Mouse (Mus musculus): ENCODE measurements around the gene Tbc1d10a.
A peak's percentile ranks its signal among the peaks of the same experiment; 100 is the strongest.

Tbc1d10a gene

DNA sequence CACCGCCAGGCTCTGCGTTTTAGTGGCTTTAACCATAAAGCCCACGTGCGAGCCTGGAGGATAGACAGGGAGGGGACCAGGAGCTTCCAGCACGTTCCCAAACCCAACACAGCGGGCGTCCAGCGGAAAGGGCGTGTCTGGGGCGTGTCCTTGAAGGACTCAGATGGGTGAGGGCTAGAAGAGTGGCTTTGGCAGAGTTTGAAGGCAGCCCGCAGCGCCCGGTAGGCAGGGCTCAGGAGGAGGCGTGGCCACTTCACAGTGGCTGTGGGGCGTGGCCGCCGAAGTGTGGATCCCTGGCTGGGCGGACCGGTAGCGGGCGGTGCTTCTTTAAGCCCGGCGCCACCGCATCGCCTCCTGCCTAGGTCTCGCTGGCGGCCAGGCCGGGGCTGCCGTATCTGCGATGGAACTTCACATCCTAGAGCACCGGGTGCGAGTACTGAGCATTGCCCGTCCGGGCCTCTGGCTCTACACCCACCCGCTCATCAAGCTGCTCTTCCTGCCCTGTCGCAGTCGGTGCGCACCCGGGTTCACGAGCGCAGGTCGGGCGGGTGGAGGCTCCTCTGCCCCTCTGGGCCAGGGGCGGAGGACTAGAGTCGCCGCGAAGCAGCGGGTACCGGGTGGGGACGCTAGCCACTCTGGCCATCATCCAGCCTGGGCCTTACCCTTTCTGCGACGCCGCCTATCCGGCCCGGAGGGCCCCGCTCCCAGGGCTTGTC is 31.5 kb downstream of the Tbc1d10a start, which contains the start of gene Castor1:
TSS of gene Castor1 (plus strand) at position 312 of the 716 bp plus-strand sequence.
- DNase-seq, result peak; percentile 41

DNA sequence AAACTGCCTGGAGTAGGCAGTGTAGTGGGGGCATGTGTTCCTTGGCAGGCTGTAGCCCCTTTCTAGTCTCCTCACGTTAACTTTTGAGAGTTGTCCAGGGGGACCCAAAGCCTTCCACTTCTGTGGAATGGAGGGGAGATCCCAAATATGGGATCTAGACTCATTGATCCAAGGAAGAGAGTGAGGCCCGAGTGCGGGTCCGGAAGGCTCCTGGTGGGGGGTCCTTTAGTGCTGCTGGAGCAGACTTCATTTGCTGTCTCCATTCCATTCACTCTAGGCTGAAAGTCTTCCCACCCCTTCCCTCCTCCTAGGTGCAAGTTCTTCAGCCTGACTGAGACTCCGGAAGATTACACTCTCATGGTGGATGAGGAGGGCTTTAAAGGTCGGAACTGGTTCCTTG is 32.0 kb downstream of the Tbc1d10a start:
- DNase-seq, result no peak

DNA sequence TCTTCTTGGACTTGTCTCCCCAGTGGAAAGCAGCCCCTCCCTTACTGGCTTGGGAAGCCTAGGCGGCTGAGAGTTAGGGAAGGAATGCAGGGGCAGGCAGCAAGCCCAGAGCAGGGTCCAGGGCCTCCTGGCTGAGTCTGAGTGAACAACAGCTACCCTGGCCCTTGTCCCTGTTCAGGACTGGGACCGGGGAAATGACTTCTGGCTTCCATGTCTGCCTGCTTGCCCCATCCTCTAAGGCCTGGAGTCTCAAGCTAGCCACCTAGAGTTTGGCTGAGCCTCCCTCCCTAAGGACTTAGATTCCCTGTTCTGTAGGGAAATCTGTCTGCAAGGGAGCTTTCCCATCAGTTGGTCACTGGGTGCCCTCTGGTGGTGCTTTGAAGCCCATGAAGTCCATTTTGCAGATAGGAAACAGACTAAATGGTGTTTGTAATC is 32.7 kb downstream of the Tbc1d10a start:
- DNase-seq, result peak; percentile 68 to 70

GRCm38 (mm10) chr11:4219908-4220307 is 33.3 kb downstream of the Tbc1d10a start:
- no peak for DNase-seq

GRCm38 (mm10) chr11:4220443-4221400 is 34.1 kb downstream of the Tbc1d10a start:
- peak; percentile 77 to 85 for DNase-seq

DNA sequence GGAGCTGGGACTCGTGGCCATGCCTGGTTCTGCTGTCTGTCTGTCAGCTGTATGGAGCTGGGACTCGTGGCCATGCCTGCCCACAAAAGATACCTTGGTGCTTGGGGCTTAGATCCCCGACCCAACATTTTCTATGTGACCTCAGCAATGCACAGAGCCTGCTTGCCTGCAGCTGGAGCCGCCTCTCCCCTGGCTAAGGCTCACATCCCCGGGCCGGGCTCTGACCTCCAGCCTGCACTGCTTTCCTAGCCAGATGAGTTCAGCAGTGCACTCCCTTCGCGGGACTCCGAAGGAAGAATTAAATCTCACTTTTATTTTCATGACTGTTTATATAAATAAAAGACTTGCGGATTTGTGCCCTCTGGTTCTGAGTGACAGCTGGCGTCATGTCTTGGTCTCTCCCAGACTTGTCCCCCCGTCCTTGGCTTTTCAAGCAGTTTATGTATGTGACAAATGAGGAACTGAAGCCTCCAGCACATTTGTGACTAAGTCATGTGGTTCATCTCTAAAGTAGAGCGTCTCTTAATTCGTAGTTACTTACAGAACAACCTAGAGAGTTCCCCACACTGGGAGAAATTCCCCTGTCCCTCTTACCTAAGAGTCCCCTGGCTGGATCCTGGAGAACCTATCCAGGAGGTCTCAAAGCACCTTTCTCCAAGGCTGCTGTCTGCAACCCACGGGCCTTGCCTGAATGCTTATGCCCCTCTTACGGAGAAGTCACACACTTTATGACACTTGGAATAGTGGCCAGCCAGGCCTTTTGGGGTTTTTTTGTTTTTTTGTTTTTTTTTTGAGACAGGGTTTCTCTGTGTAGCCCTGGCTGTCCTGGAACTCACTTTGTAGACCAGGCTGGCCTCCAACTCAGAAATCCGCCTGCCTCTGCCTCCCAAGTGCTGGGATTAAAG is 35.7 kb downstream of the Tbc1d10a start:
- no peak for DNase-seq

- DNase-seq, result no peak
Measured at GRCm38 (mm10) chr11:4223393-4224188, 37.0 kb downstream of the Tbc1d10a start.

GRCm38 (mm10) chr11:4224223-4224622 is 37.6 kb downstream of the Tbc1d10a start:
- DNase-seq, result no peak

DNA sequence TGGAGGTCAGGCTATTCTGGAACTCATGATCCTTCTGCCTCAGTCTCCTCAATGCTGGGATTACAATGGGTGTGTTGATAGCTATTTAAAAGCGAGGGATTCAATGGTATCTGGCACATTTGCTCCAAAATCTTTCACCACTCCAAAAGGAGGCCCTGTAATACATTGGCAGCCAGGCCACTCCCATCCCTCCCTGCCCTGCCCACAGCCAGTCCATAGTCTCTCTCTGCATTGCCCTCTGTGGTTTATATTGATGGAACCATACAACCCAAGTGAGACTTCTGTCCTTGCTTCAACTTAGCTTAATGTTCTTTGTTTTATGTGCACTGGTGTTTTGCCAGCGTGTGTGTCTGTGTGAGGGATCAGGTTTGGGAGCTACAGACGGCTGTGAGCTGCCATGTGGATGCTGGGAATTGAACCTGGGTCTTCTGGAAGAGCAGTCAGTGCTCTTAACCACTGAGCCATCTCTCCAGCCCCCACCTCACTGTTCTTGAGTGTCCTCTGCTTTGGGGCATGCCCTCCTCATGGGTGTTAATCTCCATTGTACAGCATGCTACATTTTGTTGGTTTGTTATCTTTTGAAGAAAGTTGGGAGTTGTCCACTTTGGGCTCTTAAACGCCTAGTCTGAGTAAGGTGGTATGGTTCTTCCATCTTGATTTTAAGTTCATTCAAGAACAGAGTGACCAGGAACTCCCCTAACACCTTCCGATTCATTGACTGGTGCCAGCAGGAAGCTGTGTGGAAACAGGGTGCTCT is 40.2 kb downstream of the Tbc1d10a start:
- DNase-seq, result no peak

DNA sequence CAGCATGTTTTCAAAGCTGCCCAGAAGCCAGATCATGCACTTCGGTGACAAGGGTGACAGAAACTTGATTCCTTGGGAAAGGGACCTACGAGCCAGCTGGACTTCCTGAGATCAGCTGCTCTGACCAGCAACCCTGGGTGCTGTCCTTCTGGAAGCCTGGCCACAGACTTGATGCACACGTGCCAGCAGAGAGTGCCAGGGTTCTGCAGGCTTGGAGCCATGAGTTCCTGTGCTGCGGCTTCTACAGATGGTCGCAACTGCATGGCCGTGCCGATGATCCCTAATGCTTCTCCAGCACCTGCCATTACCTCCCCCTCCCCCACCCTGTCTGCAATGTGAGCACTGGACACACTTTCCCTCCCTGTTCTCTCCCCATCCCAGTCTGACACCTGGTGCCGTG is 41.9 kb downstream of the Tbc1d10a start:
- peak; percentile 82 to 87 for DNase-seq

DNA sequence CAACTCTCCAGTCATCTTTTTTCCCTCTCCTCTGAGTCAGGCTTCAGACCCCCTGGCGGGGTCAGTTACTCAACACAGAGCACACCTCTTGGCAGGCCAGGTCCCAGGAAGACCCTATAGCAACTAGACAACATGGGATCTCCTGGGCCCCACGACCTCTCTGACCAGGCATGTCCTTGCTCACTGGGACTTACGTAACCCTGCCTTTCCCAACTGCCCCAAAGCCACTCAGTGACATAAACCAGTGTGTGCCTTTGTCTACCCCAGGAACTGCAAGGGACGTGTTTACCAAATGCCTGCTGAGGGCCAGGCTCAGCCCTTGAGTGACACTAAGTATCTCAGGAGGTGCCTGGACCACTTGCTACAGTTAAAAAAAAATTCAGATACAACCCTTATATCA is 43.3 kb downstream of the Tbc1d10a start:
- no peak for DNase-seq

DNA sequence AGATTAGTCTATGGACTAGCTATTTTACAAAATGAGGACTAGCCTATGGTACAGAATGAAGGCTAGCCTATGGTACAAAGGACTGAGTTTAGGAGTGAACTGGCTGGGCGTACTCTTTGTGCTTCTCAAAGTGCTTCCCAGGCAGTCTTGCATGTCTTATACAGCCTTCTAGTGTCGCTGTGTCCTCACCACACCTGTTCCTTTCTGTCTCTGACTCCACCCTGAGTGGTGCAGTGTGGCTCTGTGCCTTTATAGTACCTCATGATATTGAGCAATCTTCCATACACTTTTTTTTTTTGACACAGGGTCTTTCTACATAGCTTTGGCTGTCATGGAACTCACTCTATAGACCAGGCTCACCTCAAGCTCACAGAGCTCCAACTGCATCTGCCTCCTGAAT is 44.8 kb downstream of the Tbc1d10a start:
- DNase-seq, result no peak

DNA sequence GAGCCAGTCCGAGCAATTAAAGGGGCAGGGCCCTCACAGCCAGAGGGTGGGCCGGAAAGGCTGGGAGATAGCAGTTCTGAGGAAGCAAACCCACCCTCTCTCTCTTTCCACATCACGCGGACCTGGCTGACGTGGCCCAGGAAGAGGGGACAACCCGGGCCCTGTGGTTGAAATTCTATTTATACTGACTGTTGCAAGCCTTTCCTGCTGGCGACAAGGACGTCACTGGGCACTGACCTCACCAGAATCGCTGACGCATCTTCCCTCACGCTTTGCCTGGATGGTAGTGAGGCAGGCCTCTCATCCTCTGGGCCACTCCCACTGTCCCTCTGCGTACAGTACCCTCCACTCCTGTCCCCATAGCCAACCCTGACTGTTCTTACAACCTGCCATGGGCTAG is 46.1 kb downstream of the Tbc1d10a start:
- DNase-seq, result no peak

DNA sequence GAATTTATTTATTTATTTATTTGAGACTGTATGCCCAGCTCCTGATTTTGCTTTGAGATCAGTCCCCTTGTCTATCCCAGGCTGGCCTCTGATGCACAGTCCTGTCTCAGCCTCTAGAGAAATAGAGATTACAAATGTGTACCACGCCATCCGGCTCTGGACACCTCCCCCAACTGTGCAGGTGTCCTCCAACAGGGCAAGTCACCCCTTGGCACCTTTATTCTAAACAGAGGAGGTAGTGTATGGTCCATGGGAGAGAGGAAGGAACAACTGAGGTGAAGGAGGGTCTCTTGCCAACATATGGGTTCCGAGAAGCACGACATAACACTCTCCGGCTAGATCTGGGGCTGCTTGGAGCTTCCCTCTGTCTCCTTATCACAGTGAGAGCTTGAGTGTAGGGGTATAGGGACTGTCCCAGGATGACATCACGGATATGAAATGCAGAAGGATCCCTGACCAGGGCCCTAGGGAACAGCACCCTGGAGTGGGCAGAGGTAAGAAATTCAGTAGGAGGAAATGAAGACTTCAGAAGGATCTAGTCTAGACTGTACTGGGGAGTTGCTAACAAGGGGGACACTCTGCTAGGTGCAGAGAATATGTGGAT is 48.6 kb downstream of the Tbc1d10a start:
- no peak for DNase-seq

GRCm38 (mm10) chr11:4235665-4236545 is 49.3 kb downstream of the Tbc1d10a start, which contains the start of gene Osm:
Gene Osm, plus strand, starts transcription at chr11:4236420.
- DNase-seq, result no peak

DNA sequence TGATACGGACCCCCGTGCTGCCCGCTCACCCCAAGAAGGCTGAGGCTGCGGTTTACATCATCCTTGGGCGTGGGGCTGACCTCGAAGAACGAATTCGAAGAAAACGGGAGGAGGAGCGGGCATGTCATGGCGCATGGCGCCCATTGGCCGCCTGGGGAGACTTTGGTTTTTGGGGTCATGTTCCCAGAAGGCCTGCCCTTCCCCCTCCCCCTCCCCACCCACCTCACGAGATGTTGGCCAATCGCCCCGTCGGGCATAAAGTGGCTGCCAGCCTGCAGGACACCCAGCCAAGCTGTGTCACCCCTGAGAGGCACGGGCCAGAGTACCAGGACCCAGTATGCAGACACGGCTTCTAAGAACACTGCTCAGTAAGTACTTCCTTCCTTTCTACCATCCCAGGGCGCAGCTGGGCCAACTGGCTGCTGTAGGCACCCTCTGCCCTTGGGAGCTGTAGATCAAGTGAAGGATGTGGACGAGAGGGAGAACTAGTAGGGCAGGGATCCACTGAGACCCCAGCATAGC is 50.0 kb downstream of the Tbc1d10a start:
- no peak for DNase-seq

DNA sequence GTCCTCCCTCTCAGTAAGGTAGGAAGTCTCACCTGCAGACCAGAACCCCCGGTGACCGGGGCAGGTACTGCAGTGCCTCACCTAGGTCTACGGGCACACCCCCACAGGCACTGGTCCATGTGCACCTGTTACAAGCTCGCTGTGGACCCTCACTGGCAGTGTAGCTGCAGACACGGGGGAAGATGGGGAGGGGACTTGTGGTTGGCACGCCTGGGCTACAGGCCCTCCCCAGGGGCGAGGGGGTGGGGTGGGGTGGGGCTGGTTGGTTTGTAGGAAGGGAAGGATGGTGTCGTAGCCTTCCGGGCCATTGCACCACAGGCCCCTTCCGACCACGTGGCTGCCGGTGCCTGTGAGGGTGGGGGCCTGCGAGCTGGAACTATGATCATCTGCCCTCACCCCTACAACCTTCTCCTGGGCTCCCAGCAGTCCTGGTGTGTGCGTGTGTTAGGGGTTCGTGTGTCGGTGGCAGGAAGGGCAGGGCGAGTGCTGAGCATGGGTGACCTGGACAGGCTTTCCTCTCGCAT is 50.9 kb downstream of the Tbc1d10a start:
- DNase-seq, result no peak

GRCm38 (mm10) chr11:4238167-4238566 is 51.6 kb downstream of the Tbc1d10a start:
- DNase-seq, result no peak

DNA sequence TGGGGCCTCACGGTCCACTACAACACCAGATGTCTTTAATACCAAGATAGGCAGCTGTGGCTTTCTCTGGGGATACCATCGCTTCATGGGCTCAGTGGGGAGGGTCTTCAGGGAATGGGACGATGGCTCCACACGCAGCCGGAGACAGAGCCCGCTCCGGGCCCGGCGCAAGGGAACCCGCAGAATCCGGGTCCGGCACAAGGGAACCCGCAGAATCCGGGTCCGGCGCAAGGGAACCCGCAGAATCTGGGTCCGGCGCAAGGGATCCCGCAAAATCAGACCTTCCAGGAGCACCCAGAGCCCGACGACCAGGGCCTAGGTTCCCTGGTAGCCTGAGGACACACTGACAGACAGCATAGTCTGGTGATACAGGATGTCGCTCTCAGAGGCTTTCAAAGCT is 53.1 kb downstream of the Tbc1d10a start:
- no peak for DNase-seq
